Mouse (Mus musculus) midbrain, embryonic 10.5 days (tissue): ENCODE measurements around the gene Tiparp. TPM values are rescaled to one million over a fixed set of nuclear protein-coding genes. Genes with fewer than 3 reads are reported as not detected.

ENCODE experiments used
- DNase-seq: peaks from one replicate; pipeline ENCODE4 v3.0.0-alpha.2; 2017; ENCODE audit warnings: low spot score
- H3K27ac ChIP-seq: fragments of 300-500 bp; sonication (generic); replicated peaks from 2 replicates; pipeline ENCODE4 v1.5.1; 2016; ENCODE audit warnings: mild to moderate bottlenecking
- H3K27me3 ChIP-seq: fragments of 300-500 bp; sonication (generic); 2 replicates; pipeline ENCODE4 v1.6.1; 2016; ENCODE audit warnings: low read depth, mild to moderate bottlenecking; ENCODE audit not compliant: poor library complexity, severe bottlenecking
- H3K36me3 ChIP-seq: fragments of 300-500 bp; sonication (generic); 2 replicates; pipeline ENCODE4 v1.6.1; 2016; ENCODE audit warnings: mild to moderate bottlenecking, moderate library complexity
- H3K4me1 ChIP-seq: fragments of 300-500 bp; sonication (generic); 2 replicates; pipeline ENCODE4 v1.6.1; 2016
- H3K4me3 ChIP-seq: fragments of 300-500 bp; sonication (generic); 2 replicates; pipeline ENCODE4 v1.5.1; 2016; ENCODE audit warnings: mild to moderate bottlenecking, moderate library complexity
- H3K9me3 ChIP-seq: fragments of 300-500 bp; sonication (generic); replicated peaks from 2 replicates; pipeline ENCODE4 v1.6.1; 2016; ENCODE audit warnings: mild to moderate bottlenecking
- WGBS: fragments of 180-500 bp; shearing (Covaris S2); methylation state at CpG from one replicate; pipeline ENCODE4 v1.1.7; 2016; 5-methylcytosine and 5-hydroxymethylcytosine counted together
- polyA plus RNA-seq: library from polyadenylated mRNA; unstranded; fragments of >200 nt; fragmentation: Nextera tagmentation; extraction: Ambion mirVana; gene quantifications from 2 replicates; pipeline ENCODE4 v1.2.1, GENCODE M21; 2016

The Tiparp gene
- polyA plus RNA-seq, 1 experiment from 2014 or later: 43.4 TPM

- no peaks in the 10 kb centered on the region for H3K27me3 ChIP-seq
- H3K36me3 ChIP-seq: no peaks in the 10 kb centered on the region
- H3K4me1 ChIP-seq: peaks cover 17% of the 10 kb centered on the region
- no peak overlapping the region for H3K4me3 ChIP-seq
- WGBS: 86% methylated on average over 3 of the region's 3 CpGs
- no peaks in the 10 kb centered on the region for H3K9me3 ChIP-seq
- no peak overlapping the region for H3K27ac ChIP-seq
- DNase-seq: no peak
Measured at GRCm38 (mm10) chr3:65595196-65595595, 67.0 kb downstream of the Tiparp start.

GRCm38 (mm10) chr3:65598071-65598830 lies 70.0 kb downstream of the Tiparp start:
- no peaks in the 10 kb centered on the region for H3K9me3 ChIP-seq
- no peak overlapping the region for H3K27ac ChIP-seq
- no peaks in the 10 kb centered on the region for H3K27me3 ChIP-seq
- H3K4me3 ChIP-seq: no peak overlapping the region
- no peak for DNase-seq
- WGBS: 63% methylated on average over 7 of the region's 7 CpGs
- peaks cover 17% of the 10 kb centered on the region for H3K4me1 ChIP-seq
- no peaks in the 10 kb centered on the region for H3K36me3 ChIP-seq

GRCm38 (mm10) chr3:65599151-65599550 lies 70.9 kb downstream of the Tiparp start:
- Histone ChIP-seq H3K27ac (no peak overlapping the region), H3K36me3 (no peaks in the 10 kb centered on the region), H3K4me3 (no peak overlapping the region), H3K4me1 (peaks cover 16% of the 10 kb centered on the region), H3K27me3 (no peaks in the 10 kb centered on the region), H3K9me3 (no peaks in the 10 kb centered on the region)
- DNase-seq: no peak
- 81% methylated on average over 6 of the region's 6 CpGs for WGBS

GRCm38 (mm10) chr3:65601291-65602050 lies 73.3 kb downstream of the Tiparp start:
- WGBS: 89% methylated on average over 8 of the region's 8 CpGs

GRCm38 (mm10) chr3:65603392-65604055 lies 75.3 kb downstream of the Tiparp start:
- no peaks in the 10 kb centered on the region for H3K9me3 ChIP-seq
- no peak for DNase-seq

More at GRCm38 (mm10) chr3:65601291-65602050, 73.3 kb downstream of the Tiparp start:
- Histone ChIP-seq H3K27ac (no peak overlapping the region), H3K27me3 (no peaks in the 10 kb centered on the region), H3K36me3 (no peaks in the 10 kb centered on the region), H3K9me3 (no peaks in the 10 kb centered on the region), H3K4me3 (no peak overlapping the region), H3K4me1 (peaks cover 12% of the 10 kb centered on the region)
- no peak for DNase-seq

More at GRCm38 (mm10) chr3:65603392-65604055, 75.3 kb downstream of the Tiparp start:
- 65% methylated on average over 4 of the region's 4 CpGs for WGBS
- Histone ChIP-seq H3K4me1 (peaks cover 3% of the 10 kb centered on the region; the same call in 1 of the 2 replicates), H3K27me3 (no peaks in the 10 kb centered on the region), H3K27ac (no peak overlapping the region), H3K4me3 (no peak overlapping the region), H3K36me3 (no peaks in the 10 kb centered on the region)

Other genes with a start within 250 kb of the Tiparp start
- 232 and 245 TPM in 2 replicates for gene Ssr3, start 135.8 kb upstream of the Tiparp start, polyA plus RNA-seq
- gene Lekr1, start 137.8 kb downstream of the Tiparp start, polyA plus RNA-seq: 3.6 and 4.8 TPM in 2 replicates